Mouse (Mus musculus) urinary bladder, adult 2 months (tissue): ENCODE measurements at regions not wholly inside any gene's neighbourhood (a gene's known extent, or its start where the extent isn't known, plus 50 kb on each side); places are given as distances from the start of the nearest gene placed in this dataset.

ENCODE experiments used
- DNase-seq: peaks from one replicate; pipeline ENCODE4 v3.0.0; 2022; ENCODE audit warnings: low spot score

- DNase-seq = peak; percentile 23
These were observed 49.8 kb upstream of the Abcd3 start for GRCm38 (mm10) chr3:121864734-121865445.
